Mouse (Mus musculus): ENCODE measurements around the gene Prkn.

Gene Prkn

DNA sequence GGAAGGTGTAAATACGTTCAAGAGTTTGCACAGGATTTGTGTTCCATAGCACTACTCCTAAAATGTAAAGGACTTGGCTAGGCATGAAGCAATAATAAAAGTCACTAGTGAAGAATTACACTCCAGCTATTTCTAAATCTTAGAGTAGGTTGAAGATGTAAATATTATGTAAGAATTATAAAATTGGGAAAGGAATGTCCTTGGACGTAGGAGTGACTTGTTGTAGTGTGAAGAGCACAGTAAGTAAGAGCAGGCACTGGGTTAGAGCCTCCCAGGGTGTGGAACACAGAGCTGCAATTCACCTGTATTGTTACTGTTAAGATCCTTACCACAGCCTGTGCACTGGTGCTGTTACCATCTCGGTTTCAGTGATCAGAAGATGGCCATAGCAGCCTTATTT is 450.0 kb downstream of the Prkn start:
- DNase-seq, result no peak

DNA sequence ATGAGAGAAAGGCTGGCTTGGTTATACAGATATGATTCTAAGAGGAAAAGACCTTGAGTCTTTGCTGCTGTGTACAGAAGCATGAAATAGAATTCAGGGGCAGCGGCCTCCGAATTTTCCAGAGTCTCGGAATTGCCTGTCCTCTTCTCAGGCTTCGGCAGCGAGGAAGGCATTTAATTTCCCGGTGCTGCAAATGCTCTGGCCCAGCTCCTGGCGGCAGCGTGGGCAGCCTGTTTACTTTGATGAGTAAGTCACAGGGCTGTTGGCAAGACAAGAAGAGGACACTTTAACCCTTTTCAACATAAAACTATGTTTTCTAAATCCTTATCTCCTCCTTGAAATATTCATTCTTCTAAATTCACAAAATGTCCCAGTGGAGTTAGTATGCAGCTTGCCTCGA is 462.9 kb downstream of the Prkn start:
- no peak for DNase-seq

DNA sequence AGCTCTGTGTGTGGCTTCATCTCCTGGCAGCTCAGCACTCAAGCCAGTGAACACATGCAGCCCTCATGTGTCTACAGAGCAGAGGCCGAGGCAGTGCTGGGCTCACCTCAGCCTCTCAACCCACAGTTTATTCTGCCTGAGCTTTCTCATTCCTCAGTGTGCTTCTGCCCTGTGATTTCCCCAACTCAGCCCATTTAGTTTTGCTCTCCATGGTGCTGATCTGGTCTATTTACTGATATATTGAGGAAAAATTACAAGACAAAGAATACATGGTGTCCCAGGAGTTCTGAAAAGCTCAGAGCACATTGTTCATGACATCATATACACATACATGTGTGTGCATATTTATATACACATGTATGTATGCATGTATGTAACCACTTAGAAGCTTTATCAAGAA is 469.7 kb downstream of the Prkn start:
- no peak for DNase-seq

DNA sequence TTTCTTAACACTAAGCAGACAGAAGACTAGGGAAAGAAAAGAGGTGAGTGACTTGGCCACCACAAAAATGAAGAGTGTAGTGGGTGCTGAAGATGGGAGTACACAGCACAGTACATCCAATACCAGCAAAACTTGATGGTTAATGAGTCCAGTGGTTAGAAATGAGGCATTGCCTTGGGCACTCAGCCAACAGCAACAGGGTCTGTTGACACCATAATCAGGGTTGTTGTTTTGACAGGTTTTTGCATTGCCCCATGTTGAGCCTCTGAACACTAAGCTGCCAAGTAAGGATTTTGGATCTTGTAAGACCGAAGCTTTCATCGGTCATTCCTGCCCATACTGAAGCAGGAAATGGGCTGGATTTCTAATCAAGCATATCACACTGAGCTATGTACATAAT is 474.0 kb downstream of the Prkn start:
- DNase-seq, result no peak

DNA sequence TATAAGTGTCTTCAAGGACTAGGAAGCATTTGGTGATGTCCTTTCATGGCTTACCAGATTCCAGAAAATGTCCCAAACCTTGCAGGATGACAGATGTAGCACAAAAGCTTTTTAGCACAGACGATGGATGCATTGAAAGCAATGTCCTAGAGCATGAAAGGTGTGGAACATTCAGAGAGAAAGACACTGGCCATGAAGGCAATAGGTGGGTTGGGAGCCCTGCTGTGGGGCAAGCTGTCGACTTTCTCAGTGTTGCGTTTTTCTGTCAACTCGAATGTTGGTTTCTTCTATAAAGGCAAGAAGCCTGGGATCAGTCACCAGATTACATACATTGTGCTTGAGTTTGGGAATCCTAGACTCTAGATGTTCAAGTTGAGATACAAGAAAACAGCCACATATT is 475.5 kb downstream of the Prkn start:
- no peak for DNase-seq

DNA sequence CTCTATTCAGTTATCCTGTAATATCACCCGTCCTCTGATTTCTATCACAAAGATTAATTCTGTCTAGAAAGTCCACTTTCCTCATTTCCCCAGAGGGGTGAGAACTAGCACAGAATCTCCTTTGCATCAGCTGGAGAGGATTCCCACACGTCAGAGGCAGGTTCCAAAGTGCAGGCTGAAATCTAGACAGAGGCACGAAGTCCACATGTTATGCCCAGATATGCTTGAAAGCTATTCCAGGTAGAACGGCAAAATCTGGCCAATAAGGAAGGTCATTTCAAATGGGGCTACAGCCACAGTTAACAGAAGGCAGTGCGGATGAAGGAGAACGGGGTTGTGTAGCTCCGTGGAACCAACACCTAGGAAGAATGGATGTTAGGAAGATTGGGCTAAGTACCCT is 478.8 kb downstream of the Prkn start:
- no peak for DNase-seq

DNA sequence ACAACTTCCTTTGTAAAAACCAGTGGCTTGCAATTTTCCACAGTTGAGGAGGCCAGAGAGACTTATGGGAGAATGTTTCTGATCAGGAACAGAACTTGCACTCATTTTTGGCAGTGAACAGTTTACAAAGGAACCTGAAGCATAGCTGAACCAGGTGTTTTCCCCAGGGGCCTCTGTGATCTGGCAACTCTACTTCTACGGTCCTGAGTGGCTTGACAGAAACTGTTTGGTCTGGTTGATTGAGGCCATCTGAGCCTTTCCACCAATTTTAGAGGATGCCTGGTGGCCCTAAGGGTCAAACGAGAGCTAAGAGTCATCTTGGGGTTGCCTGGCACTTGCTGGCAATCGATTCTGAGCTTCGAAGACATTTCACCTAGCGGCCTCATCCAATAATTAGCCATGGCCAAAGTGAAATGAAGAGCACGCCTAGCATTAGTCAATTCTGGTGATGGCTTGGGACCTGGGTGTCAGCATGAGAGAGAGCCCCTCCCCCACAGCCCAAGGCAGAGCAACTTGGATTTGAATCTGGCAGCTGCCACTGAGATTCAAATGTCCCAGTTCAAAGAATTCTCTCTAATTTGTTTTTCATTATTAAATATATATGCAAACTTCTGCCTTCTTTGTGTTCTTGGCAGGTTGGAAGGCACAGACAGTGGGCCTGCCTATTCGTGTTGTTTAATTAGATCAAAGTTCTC is 479.6 kb downstream of the Prkn start:
- DNase-seq, result no peak

DNA sequence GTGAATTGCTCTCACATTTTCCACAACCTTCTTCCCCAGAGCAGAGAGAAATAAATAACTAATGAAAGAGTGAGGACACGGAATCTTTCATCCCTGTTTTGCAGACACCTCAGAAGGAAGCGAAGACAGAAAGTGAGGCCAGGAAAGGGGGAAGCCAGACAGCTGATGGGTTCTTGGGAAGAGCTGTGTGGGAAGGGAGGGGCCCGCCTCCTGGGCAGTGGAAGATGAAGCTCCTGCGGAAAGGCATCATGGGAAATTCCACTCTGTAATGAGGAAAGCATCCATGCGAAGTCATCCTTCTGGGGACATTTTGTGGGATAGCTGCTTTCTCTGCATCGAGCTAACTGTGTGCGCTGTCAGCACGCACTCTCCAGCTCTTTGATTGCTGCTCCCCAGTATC is 491.9 kb downstream of the Prkn start:
- DNase-seq, result no peak

DNA sequence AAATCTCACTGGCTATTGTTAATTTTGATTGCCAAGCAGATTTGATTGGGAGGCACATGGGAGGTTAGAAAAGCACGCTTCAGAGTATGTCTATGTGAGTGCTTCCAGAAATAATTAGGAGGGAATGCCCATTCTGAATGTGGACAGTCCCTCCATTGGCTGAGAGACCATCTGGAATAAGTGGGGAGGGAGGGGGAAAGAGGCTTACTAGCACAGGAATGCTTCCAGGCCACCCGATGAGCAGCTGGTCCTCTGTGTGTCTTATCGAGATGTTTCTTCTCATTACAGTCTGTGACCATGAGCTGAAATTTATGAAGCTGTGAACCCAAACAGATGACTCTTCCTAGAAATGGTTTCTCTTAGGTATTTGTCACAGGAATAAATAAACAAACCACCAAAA is 493.6 kb downstream of the Prkn start:
- DNase-seq, result no peak

DNA sequence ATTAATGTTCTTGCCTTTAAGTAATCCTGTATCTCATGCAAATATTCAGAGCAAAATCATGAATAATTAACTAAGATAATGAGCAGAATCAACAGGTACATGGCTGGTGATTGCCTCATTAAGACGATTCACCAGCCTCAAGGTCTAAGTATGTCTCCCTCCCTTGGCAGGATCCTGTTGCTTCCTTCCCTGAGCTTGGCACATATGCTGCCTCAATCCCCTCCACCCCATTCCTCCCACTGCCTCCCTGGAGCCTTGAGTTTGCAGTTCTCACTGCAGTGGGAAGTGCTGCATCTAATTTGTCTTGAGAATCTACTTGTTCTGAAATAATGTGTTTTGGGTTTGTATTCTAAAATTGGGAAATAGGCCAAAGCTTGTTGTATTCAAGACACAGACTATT is 496.0 kb downstream of the Prkn start:
- no peak for DNase-seq

DNA sequence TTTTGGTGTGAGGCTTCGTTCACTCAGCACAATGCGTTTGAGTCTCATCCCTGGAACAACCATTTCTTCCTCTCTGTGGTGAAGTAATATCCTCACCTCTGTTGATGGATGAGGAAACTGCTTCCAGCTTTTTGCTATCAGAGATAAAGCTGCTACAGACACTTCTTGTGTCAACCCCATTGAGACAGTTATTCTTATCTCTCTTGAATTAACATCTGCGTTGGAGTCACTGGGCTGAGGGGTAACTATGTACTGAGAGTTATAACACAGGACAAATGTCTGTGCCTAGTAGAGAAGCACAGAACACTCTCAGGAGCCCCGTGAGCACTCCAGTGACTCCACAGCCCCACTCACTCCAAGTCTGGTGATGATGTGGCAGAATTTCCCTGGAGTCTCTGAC is 500.2 kb downstream of the Prkn start:
- DNase-seq, result no peak

DNA sequence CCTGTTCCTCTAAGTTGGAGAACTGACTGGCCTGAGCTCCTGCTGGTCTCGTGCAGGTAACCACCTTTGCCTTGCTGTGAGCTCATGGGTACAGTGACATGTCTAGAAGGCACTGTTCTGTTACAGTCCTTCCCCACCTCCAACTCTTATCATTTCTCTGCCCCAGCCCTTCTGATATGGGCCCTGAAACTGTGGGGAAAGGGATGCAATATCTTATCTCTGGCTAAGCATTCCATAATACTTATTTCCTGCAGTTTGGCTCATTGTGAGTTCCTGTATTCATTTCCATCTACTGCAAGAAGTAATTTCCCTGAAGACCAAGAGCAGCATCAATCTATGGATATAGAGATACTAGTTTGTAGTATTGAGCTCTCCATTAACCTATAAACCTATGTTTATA is 506.1 kb downstream of the Prkn start:
- no peak for DNase-seq

DNA sequence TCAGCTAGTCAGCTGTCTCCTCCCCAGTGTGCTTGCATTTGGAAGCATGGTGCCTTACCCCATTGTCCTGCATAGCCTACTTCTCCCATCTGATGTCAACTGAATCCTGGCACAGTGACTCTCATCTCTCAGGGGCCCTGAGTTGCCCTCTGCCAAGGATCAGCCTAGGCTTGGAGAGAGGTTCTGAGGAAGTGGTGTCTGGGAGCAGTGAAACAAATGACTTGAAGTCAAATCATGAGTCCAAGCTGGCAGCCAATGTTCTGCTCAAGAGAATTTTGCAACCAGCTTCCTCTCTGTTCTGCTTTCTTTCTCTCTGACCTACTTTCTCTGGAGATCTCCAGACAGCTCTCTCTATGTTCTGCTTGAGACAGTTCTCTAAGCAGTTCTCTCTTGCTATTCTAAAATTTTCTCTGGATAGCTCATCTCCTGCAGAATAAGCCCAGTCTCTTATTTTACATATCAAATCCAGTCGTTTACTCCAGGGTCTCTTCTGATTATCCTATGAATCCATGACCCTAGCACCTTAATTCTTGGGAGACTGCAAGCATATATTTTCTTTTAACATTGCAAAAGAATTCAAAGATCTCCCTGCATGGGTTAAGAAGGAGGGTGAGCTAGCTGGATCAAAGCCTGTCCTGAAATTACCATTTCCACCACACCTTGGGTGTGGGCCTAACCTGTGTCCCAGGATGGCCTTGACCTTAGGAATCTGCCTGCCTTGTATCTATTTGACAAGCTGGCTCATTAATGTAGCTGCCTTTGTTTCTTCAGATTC is 512.8 kb downstream of the Prkn start:
- DNase-seq, result peak; percentile 2

DNA sequence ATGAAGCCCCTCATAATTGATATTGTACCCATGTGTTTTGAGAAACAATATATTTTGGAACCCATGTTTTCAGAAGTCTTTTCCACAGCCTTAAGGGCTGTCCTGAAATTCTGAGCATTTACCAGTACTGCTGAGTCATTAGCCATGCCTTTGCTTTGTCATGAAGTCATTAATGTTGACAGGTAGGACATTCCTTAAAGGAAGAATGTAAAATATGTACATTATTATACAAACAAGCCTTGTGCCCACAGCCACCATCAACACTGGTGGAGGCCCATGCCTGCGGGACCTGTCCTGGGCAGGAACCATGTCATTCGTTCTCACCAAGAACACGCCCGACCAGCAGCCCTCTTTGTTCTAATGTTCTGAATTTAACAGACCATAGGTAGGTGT is 513.4 kb downstream of the Prkn start:
- DNase-seq, result no peak

DNA sequence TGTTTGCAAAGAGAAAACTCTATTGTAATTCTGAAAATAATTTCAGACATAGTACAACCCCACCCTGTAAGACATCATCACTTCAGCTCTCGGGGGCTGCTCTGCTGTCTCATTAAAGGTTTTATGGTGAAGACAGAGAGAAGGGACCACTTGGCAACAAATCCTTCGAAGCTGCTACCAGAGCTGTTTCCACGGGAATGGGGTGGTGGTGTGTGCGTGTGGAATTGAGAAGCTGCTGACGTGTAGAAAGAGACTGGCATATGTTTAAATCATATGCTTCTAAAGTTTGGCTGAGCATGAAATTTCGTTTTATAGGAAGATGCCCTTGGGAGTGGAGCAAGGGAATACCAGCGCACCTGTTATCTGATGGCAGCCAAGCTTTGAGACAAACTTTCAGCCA is 514.2 kb downstream of the Prkn start:
- no peak for DNase-seq

DNA sequence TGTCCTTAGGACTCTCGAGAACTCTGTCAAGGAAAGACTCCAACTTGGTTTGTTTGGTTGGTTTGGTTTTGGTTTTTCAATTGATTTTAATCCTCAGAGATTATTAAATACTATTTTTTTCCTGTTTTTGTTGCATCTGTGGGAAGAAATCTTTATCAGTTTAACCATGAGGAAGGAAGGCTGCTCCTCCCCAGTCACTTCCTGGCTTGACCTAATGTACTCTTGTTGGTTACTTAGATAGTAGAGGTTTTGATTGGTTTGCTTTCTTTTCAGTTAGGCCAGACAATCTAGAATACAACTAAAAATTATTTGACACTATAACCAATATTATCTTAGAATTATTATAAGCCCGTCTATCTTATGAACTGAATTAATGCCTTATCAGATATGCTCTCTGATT is 535.3 kb downstream of the Prkn start:
- DNase-seq, result no peak

DNA sequence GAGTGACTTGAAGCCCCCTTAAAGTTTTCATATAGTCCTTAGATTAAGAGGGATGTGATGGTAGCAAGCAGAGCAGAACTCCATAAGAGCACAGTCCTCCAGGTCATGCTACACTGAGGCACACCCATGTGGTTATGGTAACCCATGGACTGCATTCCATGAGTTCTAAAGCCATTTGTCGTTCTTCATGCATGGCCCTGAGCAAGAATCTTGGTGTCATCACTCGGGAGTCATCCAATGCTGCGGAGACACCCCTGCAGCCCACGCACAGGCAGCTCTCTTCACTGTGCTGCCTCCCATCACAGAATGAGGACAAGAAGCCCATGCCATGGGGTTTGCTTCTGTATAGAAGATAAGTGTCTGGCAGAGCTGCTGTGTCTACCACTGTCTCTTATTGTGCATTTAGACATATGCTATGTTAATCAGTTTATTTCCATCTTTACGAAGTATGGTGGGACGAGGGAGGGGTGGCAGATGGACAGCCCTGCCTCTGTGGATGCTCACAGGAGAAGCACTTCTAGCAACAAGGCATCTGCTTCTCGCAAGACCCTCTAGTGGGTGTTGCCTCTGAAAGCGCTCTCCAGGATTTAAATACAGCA is 543.3 kb downstream of the Prkn start:
- no peak for DNase-seq

DNA sequence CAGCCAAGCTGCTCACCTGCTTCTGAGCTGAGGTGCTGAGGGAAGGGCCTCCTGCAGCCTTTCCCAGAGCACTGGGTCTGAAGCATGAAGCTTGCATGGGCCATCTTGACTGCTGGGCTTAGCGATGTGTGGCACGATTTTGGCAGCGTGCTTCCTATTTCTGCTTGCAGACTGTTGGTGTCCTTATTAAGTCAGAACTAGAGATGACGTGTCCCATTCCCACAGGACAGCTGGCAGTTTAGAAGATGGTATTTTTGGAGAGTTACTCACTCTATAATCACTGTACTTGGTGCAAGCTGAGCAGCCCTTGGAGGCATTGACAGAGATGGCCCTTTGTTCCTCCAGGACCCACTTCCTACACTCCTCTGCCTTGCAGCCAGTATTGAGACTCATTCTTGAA is 545.1 kb downstream of the Prkn start:
- DNase-seq, result no peak

DNA sequence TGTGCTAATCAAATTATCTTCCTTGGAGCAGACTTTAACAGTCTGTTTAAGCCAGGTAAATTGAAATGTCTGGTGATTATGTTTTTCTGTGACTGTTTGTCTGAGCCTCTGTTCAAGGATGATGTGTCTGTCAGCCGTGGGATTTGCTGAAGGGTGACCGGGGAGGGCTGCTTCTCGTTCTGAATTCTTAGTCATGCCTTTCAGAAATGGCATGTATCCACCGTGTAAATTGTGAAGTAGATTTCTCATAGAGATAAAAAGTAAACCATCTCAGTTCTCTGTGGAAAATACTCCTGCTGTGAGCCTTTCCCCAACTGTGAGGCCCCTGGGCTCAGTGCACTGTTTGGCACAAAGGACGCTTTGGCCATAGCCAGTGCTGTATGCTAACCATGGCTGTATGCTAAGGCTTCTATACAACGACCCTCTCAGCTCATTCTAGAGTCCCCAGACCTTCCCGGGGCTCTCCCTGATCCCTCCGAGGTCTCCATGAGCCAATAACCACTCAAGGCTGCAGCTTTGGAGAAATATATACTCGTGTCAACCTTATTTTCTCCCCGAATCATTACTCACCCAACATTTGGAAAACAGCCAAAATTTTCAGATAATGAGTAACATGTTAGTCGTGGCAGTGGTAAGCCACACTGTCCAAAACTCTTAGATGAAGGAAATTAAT is 552.6 kb downstream of the Prkn start:
- peak; percentile 8 for DNase-seq

DNA sequence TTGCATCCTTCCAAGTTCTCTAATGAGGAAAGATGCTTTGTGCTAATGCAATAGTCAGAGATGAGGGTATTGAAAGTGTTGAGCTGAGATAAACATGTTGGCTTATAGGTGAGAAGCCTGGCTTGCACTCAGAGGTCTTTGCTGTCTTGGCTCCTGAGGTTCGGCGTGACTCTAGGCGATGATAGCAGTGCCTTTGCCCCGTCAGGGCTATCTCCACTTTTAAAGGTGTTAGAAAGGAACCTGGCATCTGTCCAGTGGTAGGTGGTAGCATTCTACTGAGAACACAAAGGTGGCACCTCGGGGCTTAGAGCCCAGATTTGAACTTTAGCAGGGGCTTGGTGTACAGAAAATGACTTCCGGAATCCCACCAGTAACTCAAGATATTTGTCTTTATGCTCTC is 554.4 kb downstream of the Prkn start:
- DNase-seq, result no peak

DNA sequence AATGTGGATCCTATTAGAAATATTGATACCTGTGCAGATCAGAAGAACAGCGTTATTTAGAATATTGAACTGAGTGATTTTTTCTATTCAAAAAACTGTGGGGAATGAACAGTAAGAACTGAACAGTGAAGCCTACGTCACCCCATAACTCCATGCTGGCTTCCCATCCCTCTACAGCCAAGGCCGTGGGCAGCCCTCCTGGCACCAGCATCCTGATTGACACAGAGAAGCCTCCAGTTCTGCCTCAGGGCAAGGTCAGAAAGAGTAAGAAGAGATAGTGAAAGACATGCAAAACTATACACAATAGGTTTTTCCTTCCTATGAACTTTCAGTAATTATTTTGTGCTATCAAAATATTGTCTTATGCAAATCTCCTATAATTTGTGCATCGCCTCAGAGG is 557.5 kb downstream of the Prkn start:
- no peak for DNase-seq

DNA sequence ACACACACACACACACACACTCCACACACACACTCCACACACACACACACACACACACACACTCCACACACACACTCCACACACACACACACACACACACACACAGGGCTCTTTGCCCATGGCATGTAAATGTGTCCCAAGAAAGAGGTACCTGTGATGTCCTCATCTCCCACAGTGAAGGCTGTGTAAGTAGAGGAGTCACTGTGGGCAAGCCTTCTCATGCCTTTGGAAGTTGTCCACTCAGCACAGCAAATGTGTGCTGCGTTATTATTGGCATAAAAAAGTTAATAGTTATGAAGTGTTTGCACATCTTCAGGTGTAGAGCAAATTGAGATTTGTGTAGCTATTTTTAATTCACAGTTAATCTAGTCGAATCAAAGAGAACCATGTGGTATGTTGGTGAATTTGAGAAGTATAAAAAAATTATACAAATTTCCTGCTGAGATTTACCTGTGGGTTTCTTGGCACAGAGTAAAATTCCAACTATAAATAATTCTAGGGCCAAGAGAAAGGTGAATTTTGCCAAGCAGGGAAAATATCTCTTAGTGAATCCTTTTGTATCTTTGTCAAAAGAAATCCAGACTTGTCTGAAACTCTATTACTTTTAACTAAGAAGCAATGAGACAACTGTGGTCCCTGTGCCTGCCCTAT is 562.2 kb downstream of the Prkn start:
- no peak for DNase-seq

DNA sequence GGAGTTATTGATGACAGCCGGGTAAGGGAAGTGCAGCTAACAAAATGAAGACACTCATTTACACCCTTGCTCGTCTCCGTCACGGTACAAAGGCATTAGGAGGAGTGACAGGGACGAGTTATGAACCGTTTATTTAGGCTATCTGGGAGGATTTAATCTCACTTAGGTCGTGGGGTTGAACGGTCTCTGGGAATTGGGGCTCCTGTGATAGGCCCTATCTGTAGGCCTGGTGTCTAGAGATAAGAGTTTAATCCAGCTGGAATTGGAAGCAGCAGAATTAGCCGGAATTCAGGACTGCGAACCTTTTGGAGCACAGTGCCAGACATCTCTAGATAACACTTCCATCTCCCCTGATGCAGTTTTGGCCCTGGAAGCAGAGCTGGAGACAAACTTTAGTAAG is 571.2 kb downstream of the Prkn start:
- no peak for DNase-seq

All from kidney, postnatal 14 days (tissue).